Mouse (Mus musculus) olfactory bulb, adult 2 months (tissue): ENCODE data around the gene Uts2.

Source experiments
- CTCF ChIP-seq: fragments of 200-500 bp; IDR thresholded peaks from 2 replicates; pipeline ENCODE4 v1.5.1; 2012; ENCODE audit warnings: low read depth, mild to moderate bottlenecking, low read length, moderate library complexity; ENCODE audit not compliant: insufficient read depth
- POLR2A ChIP-seq: fragments of 200-500 bp; IDR thresholded peaks from 2 replicates; pipeline ENCODE4 v1.6.1; 2012; ENCODE audit warnings: mild to moderate bottlenecking, low read depth, low read length, moderate library complexity; ENCODE audit not compliant: insufficient read depth

DNA sequence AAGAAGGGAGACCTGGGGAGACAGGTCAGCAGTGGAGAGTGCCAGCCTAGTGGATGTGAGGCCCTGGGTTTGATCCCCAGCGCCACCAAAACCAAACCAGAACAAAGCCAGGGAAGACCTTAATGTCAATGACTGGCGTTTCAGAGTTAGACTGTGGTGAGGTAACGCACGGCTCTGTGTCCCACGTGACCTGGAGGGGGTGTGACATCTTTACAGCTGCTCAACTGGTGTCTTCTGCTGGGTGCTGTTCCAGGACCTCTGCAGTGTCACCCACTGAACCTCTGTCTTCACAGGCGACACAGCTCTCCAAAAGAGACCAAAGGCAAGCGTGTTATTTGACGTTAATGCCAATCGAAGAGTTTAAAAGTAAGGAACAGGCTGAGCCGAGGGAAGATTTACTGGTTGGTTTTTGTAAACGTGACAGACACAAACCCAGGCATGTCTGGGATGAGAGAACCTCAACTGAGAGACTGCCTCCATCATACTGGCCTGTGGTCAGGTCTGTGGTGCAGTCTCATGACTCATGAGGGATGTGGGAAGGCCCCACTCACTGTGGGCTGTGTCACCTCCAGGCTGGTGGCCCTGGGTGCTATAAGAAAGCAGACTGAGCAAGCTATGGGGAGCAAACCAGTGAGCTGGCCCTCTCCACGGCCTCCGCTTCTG is 8.9 kb downstream of the Uts2 start:
- TF ChIP-seq POLR2A (no peak), CTCF (no peak)
